Mouse (Mus musculus) small intestine, adult 2 months (tissue): ENCODE results near the gene Ei24.

Experiments
- CTCF ChIP-seq: fragments of 200-500 bp; IDR thresholded peaks from 2 replicates; pipeline ENCODE4 v1.5.1; 2012; ENCODE audit warnings: low read depth, mild to moderate bottlenecking, control low read depth, inconsistent platforms, low read length, moderate library complexity, mixed read lengths; ENCODE audit not compliant: insufficient replicate concordance, insufficient read length; ENCODE audit errors: extremely low read depth
- POLR2A ChIP-seq: fragments of 200-500 bp; IDR thresholded peaks from 2 replicates; pipeline ENCODE4 v1.6.1; 2012; ENCODE audit warnings: low read depth, mild to moderate bottlenecking, control low read depth, inconsistent platforms, low read length, moderate library complexity

GRCm38 (mm10) chr9:36822024-36822423 is 24.8 kb upstream of the Ei24 start:
- TF ChIP-seq CTCF (no peak), POLR2A (no peak)
